Mouse (Mus musculus): ENCODE data around the gene Ank3. TPM values are rescaled to one million over a fixed set of nuclear protein-coding genes. Genes with fewer than 3 reads are reported as not detected.

The Ank3 gene
- total RNA-seq, 1 experiment from 2014 or later, result 19.4 TPM

DNA sequence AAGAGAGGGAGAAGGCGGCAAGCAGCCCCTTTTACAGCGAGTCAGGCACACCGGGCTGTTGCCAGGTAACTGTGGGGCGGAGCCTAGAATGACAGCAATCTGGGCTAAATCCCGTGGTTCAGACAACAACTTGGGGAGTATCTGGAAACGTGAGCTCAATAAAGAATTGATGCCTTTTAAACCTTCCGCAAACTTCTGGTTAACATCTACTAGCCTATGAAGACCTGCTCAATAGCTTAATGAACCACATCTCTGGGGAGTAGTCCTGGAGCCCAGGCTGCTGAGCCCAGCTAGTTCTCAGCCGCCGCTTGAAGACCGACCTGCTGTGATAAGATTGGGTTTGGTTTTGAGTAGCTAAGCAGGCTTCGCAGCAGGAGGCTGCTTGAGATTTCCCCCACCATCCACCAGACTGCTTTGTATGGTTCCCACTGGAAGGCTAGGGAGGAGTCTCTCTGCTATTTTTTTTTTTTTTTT lies 175.7 kb downstream of the Ank3 start:
- DNase-seq, result peak; percentile 29

DNA sequence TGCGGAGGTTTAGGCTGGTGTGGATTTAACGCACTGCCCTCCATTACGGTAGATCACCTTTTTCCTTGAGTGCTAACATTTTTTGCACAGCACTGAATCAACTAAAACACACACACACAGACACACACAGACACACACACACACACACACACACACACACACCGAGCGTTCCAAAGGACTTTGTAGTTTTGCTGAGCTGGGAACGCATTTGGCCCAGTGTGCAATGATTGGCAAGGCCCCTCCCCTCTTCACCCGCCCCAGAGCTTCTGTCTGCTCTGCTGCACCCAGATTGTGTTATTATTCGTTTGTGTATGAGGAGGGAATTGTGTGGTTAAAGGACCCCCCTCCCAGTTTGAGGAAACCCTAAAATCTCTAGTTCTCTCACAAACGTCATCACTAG lies 176.3 kb downstream of the Ank3 start:
- DNase-seq, result no peak

DNA sequence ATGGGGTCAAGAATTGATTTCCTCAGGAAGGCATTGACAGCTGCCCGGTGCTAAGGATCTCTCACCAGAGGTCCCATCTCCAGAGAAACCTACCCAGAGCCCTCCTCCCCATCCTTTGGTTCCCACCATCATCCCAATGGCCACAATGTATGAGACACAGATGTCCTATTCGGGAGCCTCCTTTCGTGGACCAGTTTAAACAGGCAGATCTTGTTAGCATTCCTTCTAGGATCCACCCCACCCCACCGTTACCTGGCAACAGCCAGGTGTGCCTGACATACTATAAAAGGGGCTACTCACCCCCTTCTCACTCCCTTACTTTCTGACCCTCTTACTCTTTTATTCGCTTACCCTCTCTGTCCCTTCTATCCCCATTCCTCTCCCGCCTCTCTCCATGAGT lies 176.9 kb downstream of the Ank3 start:
- DNase-seq, result no peak

DNA sequence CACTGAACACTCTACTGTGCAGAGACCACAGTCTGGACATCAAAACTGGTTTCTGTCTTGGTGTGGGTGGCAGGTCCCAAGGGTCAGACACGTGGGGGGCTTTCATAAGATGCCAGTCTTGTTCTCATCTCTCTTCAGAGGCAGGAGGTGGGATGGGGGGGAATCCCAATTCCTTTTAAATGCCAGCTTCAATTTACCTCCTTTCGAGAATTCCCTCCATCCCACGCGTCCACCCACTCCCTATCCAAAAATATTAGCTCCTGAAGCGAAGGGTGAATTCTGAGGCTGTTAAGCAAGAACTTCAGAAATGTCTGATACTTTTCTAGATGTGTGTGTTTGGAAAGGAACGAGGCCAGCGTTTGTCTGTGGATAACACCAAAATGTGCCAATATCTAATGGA lies 177.7 kb downstream of the Ank3 start:
- no peak for DNase-seq

DNA sequence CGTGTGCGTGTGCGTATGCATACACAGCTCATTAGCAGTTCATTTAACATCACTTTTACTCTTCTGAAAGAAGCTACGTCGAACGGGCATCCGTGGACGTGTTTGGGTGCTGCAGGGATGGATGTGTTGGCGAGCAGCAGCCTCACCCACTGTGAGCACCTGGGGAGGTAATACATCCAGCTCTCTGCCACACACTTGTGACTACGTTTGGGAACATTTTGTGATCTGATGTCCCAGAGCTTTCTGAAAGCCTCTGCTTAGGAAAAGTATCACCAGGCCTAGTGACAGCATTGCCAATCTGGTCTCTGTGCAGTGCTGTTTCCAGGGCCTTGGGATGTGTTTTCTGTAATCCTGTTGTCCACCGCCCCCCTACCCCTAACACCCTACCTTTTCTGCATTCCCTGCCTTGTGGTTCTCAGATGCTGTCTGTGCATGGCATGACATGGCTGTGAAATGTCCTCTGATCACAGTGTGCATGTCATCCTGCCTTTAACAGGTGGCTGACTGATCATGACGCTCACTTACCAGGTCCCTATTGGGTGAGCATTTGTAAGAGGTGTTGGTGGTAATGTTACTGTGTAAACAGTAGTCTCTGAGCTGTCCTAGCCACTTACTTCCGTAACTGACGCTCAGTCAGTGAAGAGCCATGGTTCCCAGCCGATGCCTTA lies 178.6 kb downstream of the Ank3 start:
- DNase-seq, result no peak

DNA sequence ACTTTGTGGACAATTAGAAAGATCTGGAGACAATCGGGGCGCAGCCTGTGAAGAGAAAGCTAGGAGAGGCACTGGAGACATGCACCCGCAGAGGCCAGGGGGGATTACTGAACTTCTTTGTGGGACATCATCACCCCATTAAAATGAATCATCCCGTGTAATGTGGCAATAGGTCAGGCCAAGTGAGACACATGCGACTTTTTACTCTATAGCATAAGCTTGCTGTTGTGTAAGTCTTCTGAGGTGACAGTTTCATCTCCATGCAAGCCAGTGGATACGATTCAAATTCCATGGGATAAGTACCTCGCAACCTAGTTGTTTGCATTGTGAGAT lies 179.1 kb downstream of the Ank3 start:
- DNase-seq, result no peak

DNA sequence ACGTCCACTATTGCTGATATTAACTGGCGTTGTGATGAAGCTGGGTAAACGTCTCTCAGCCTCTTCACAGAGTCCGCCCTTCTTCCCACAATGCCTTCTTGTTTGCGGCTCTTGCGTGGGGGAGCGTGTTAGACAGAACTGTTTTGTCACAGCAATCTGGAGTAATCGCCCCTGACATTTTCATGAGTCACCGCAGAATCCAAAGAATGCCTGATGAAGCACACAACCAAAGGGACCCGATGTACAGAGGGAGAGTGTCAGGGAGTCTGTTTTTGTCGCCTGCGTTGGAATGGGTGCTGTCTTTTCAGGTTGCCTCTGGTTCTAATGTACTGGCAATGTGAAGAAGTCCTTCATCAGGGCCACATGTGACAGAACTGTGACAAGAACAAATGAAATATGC lies 181.0 kb downstream of the Ank3 start:
- peak; percentile 72 for DNase-seq

DNA sequence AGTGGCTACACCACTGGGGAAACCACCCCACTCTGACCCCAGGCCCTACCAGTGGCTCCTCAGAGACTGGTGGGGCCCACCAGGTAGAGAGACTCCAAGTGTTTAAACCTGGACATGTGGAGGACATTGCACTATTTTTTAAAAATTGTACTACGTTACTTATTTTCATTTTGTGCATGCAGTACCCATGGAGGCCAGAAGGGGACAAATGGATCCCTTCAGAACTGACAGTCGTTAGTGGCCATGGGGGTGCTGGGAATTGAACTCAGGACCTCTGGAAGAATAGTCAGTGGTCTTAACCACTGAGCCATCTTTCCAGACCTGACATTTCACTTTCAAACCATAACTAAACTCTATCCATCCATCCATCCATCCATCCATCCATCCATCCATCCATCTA lies 183.0 kb downstream of the Ank3 start:
- DNase-seq, result no peak

DNA sequence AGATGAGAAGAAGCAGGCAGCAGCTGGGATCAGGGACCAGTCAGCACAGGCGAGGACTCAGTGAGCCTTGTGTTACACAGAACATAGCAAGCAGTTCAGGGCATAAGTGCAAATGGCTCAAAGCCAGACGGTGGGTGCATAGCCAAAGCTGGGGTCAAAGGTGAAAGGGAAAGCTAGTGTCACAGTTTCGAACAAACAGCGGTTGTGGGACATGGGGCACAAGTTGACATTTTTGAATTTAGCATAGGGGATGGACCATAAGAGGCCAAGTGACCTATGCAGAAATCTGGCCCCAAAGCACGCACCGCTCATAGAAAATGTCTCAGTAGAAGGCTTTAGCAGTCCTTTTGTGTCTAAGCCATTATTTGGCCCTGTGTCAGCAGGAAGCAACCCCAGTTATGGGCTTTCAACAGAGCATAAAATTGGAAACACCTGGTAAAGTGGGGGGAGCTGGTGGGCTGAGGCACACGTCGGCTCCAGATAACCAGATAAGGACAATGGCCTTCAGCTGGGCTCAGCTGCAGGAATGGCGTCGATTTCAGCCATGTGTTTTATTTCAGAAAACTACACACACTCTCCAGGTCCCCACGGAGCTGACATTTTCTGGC lies 185.4 kb downstream of the Ank3 start:
- DNase-seq, result peak; percentile 27

DNA sequence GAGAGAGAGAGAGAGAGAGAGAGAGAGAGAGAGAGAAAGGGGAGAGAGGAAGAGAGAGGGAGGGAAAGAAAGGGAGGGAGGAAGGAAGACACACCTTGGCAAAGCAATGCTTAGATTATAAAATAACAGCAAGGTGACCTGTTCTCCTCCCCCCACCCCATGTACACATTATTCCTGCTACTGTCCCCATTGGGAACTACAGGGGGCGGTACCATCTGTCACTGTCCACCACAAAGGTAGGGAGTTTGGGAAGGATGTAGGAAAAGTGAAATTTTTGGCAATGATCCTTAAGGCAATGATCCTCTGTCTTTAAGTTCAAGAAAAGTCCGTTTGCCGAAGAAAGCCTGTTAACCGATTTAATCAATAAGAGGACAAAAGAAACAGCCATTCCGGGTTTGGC lies 186.0 kb downstream of the Ank3 start:
- no peak for DNase-seq

DNA sequence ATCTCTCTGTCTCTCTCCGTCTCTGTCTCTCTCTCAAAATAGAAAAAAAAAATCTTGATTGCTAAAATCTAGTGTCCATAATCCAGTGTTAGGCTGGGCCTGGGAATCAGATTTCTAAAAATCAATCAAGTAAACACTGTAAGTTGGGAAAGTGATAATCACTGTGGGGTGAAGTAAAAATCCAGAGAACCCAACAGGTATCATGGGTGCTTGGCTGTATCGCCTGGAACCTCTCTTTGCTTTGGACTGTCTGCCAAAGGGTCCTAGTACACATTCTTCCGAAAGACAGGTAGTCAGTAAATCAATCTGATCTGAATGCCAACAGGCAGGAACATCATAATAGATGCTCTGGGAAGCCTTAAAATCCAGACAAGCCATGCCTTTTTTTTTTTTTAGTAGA lies 186.7 kb downstream of the Ank3 start:
- DNase-seq, result no peak

DNA sequence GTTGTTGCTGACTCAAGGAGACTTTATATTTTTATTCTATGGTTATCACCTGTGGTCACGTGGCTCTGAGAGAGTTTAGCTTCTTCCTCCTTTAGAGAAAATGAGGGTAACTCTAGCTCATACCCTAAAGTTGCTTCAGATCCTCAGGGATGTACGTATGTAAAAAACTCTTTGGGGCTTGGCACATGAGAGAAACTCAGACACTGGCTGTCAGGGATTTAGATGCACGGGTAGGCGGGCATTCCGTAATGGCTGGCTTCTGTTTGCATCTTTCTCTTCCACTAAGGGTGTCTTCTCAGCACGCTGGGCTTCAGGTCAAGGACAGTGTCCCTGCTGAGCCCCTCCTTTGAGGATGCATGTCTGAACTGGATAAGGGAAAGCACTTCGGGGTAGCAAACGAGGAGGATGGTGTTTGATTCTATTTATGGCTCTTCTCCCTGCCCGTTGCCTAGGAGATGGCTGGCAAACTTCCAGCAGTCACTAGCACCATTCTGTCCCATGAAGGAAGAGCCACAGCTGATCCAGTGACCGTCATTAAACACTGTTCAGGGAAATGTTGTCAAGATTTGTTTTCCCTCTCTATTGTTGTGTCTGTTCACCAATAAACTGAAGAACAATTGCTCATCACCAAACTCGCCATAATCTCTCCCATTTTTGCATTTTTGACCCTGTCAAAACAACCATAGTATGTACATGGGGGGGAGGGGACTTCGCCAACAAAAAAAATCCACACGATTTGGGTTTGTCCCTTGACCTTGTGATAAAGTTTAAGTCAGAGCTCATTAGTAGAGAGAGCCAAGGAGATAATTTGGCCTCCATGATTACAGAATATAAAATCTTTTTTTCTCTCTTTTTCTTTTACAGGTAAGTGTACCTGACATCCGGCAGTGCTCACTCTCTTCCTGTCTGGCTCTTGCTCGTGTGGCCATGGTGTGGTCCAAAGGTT lies 195.9 kb downstream of the Ank3 start:
- DNase-seq, result peak; percentile 78

DNA sequence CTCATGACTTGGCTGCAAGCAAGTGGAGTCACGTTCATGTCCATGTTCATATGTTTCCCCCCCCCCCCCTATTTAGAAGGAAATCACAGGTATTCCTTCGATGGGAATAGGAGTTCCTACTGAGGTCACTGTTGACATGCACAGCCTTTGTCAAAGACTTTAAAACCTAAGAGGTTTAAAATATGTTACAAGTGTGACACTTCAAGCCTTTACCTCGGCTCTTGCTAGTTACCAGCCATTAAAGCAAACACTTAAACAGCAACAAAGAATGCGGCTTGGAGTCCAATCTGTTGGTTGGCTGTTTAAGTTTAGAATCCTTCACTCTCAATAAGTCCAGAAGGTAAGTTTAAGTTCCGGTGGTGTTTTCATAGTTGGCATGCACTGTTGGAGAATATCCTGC lies 196.9 kb downstream of the Ank3 start:
- DNase-seq, result no peak

DNA sequence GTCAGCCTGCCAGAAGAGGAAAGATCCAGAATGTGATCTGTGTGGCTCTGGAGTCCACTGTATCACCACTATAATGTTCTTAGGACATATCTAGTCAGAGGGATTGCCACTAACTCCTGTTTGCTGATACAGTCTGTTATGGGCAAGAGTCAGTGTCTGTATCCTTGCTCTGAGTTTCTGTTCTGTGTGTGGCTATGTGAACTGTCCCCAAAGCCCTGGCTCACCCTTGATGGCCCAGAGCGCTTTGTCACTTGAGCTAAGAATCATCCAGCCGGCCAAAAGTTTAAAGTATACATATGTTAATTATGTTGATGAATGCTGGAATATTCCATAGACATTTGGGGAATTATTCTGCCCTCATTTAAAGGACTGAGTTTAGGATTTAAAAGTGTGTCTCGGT lies 202.9 kb downstream of the Ank3 start:
- no peak for DNase-seq

DNA sequence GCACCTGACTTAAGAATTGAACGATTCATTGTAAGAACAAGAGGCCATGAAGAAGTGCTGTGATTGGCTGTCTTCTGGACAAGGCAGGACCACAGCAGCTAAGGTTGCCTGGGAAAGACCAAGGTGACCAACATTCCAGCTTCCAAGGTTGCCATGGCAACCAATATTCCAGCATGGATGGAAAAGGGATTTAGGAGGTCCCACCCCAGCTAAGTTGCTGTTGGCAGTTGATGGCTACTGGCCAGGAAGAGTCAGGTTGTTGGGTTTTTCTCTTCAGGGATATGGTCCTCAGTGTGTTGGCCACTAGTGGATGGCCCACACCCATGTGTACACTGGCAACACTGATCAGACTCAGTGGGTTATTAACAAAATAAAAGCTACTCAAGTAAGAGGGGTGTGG lies 204.1 kb downstream of the Ank3 start:
- no peak for DNase-seq

DNA sequence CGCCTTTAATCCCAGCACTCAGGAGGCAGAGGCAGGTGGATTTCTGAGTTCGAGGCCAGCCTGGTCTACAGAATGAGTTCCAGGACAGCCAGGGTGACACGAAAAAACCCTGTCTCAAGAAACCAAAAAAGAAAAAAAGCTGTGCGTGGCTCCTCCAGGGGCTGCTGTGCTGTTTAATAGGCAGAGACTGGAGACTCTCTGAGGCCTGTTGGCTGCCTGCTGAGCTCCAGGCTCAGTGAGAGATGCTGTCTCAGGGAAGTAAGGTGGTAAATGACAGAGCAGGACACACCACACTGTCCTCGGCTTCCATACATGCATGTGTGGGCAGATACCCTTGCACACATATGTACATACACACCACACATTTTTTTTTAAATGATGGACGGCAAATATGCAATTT lies 206.0 kb downstream of the Ank3 start:
- no peak for DNase-seq

DNA sequence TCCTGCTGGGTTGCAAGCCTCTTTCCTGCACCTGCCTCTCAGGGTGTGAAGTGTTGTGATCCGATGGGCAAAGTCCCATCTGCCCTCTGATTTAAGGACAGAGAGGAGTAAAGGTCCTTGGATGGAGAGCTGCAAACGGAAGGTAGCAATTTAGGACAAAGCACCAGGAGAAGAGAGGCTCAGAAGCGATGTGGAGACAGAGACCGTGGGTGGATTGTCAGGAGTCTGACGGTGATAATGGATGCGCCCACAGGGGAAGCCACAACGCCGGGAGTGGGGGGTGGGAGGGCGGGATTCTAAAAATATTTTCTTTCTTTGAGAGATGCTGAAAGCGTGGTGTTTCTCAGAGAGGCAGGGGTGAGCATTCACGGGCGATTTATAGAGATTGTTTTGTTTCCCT lies 206.6 kb downstream of the Ank3 start:
- no peak for DNase-seq

DNA sequence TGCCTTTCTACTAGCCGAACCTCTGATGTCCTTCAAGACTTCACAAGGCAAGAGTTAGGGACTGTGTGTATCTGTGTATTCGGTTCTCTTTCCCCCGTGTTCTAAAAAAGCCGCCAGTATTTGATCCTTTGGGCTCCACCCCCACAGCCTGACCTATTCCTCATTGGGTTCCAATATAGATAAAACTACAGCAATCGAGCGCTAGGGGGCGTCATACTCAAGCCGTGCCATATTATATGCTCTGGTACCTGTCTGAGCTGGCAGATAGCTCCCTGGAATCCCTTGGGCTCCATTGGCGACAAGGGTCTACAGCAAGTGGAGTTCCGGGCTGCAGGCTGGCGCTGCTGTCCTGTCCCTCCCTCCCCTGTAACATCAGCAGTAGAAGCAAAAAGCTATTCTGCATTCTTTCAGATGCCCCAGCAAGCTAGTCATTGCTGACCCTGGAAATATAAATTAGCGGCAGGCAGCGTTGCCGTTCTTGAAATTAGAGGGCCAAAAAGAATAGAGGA lies 209.1 kb downstream of the Ank3 start:
- no peak for DNase-seq

DNA sequence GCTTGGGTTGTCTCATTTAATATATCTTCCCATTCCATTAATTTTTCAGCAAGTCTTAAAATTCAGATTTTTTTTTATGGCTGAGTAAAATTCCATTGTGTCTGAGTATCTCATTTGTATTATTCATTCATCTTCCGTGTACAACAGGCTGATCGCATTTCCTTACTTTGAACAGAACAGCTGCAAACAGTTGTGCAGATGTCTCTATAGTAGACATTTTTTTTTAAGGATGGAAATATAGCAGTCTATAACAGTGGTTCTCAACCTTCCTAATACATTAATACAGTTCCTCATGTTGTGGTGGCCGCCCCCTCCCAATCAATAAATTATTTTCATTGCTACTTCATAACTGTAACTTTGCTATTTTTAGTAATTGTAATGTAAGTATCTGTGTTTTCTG lies 212.7 kb downstream of the Ank3 start:
- DNase-seq, result no peak

DNA sequence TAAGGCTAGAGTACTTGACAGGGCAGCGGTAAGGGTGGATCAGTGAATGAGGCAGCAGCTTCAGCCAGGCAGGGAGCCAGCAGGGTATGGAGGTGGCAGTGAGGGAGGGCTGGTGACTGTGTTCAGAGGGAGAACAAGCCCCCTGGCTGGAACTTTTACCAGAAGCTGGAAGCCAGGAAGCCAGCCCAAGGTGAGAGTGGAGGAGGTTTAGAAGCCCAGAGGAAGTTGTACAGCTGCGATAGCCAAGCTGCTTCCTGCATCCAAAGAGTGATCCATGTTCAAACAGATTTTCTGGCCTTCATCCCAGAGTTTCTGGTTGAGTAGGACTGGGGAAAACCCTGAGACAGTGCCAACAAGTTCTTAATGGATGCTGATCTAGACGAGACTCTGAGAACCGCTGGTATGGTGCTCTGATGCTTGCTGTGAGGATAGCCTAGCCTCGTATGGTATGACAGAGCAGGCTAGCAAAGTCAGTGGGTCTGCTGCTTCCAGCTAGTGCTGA lies 213.3 kb downstream of the Ank3 start:
- DNase-seq, result peak; percentile 55

DNA sequence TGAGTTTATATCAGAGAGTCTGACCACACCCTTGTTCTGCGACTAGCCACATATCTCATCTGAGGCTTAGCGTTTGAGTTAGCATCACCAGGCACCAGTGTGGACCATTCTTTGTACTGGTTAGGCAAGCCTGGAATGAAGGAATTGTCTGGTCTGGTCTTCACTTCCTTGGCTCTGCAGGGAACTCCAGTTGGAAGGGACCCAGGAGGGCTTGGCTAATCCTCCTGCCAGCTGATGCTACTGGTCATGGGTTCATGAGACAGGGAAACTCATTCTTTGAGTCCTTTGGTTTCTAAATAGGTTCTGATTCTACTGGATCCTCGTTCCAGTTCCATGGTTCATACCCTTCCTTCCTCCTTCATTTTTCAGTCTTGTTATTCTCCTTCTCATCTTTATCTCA lies 218.4 kb downstream of the Ank3 start:
- DNase-seq, result no peak

DNA sequence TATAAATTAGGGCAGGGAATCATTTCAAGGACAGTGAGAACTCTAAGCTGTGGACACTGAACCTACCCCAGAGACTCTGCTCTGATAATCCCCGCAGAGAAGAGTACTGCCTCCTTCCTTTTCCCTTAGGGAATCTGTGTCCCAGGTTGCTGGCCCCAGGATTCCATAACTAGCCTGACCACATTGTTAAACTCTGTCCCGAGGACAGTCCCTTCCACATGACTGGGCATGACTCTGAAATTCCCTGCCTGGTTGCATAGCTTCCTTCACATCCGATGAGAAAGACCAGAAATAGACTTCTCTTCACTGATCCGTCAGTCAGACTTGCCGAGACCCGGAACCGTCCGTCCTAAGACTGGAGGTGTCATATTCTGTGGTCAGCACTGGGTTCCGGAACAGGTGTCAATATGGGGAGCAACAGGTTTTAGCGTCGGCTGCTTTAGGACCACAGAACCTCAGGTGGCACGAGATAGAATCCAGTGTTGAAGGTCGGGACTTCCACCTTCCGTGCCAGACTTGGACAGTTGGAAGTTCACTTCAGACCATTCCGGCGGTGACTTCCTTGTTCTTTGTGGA lies 219.1 kb downstream of the Ank3 start:
- DNase-seq, result no peak
